Mouse (Mus musculus) embryo, embryonic 11.5 days (tissue): ENCODE results near the gene Spats2l.

ENCODE experiments used
- DNase-seq: peaks from one replicate; pipeline ENCODE4 v3.0.0-alpha.2; 2012; ENCODE audit warnings: low read depth, low spot score

Gene Spats2l

GRCm38 (mm10) chr1:57824966-57825759 is 51.2 kb downstream of the Spats2l start:
- no peak for DNase-seq

- no peak for DNase-seq
Observed at GRCm38 (mm10) chr1:57826245-57826644, 52.3 kb downstream of the Spats2l start.

DNA sequence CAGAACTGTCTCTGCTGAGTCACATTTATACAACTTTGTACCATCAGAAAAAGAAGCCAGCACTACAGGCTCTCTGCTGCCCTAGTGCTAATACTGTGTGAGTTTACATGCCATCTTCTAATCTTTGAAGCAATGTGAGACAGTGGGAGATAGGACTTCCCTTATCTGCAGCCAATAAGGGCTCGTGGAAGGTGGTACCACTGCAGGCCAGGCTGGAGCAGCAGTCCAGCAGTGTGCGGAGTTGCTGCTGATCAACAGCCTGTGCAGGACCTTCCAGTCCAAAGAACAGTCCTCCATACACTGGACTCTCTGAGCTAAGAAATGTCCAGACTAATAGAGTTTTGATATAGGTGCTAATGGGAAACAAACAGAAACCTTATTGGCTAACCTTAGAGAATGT is 59.2 kb downstream of the Spats2l start:
- DNase-seq: no peak

- no peak for DNase-seq
Observed at GRCm38 (mm10) chr1:57835128-57835527, 61.2 kb downstream of the Spats2l start.

DNA sequence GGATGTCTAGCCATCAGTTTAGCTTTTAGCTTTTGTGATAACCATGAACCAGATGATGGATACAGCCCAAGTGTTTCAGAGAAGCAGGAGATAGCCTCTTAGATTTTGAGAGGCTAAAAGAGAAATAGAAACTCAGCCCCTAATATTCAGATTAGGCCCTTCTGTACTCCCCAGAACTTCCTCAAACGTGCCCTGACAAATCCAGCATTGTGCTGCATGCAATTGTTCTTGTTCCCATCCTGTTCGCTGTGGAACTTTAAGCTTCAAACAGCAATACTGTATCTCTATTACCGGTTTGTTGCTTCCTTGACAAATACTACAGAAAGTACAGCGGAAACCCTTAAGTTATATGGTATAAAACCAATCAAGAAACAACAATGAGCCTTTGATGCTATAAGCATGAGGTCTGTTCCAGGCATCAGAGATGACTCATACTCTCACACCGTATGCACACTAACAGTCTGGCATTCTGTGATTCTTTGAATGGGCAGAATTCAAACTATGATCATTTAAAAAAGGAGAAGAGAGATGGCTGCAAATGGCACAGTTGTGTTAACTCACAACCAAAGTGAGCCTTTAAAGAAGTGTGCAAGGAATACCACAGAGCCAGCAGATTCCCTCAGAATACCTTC is 62.8 kb downstream of the Spats2l start:
- no peak for DNase-seq

- no peak for DNase-seq
Observed at GRCm38 (mm10) chr1:57839863-57840262, 65.9 kb downstream of the Spats2l start.

GRCm38 (mm10) chr1:57845054-57845722 is 71.2 kb downstream of the Spats2l start:
- DNase-seq: no peak

DNA sequence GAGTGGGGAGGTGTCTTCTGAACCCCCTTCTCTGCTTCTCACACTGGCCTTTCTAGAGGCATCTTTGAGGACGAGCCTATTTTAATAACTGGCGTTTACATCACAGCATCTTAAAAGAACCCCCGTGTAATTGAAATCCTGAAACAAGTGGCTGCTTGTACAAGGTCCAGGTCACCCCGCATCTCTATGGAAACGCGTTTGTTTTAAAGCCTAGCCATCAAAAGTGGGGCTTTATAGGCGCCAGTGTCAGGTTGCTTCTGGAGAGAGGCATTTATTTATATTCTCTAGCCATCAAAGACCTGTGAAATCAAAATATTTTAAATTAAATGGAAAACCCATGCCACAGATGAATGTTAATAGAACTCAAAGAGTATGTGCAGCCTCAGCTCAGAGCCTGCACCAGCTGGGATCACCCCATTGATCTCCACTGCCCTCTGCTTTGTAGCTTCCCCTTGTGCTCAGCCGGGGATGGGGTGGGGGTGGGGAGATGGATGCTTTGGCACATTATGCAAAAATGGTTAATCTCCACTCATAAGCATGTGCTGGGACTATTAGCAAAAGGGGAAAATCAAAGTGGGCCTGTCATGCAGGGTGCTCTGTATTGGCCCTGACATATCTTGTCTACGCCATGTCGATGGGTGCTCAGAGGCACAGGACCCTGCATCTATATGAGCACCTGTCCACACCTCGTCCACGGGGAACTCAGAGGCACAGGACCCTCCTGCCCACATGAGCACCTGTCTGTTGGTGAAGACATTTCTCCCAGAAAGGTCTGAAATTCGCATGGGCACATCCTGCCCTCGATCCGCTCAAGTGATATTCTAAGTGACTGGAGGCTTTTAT is 73.1 kb downstream of the Spats2l start:
- DNase-seq: no peak

DNA sequence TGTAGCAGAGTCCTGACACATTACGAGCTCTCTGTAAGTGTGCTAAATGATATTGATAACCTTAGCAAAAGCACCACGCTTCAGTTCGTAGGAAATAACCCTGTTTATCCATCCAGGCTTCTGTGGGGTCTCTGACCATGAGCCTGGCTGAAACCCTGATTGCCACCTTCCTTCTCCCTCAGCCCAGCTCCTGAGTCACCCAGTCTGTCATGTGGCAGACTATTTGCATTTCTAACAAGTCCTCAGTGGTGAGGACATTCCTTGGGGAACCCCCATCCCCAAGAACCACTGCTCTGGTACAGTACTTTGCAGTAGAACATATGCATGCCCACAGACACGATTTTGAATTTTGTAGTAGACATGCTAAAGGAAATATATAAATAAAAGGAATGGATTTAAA is 75.1 kb downstream of the Spats2l start:
- no peak for DNase-seq

DNA sequence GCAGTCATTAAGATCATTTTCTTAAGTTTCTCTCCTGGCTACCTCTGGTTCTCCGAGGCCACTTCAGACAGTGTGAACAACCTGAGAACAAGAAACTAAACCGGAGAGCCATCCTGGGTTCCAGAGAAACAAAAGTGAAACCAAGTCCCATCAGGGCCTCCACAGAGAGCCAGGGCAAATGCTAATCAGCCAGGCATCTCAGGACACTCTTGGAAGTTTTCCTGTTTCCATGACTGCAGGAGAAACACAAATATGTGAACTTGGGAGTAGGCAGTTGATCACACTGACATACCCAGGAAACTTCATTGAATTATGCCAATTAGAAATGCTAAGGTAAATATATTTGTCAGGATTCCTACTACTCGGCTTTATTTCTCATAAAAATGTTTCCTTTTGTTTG is 76.0 kb downstream of the Spats2l start:
- DNase-seq: no peak

DNA sequence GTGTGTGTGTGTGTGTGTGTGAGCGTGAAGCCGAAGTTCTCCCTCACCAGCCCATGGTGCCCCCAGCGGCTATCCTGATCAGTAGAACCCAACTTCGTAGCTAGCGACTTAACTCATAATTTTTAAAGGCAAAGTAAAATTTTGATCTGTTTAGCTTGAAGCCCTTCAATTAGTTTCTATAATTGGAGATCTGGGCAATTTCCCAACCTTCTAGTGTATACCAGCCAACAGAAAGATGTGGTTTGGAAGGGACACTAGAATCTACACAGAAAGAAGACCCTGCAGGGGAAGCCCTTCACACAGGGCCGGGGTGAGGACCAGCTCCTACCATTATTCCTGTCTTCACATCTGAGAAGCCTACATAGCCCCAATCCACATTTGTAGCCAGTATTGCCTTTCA is 77.9 kb downstream of the Spats2l start:
- no peak for DNase-seq

DNA sequence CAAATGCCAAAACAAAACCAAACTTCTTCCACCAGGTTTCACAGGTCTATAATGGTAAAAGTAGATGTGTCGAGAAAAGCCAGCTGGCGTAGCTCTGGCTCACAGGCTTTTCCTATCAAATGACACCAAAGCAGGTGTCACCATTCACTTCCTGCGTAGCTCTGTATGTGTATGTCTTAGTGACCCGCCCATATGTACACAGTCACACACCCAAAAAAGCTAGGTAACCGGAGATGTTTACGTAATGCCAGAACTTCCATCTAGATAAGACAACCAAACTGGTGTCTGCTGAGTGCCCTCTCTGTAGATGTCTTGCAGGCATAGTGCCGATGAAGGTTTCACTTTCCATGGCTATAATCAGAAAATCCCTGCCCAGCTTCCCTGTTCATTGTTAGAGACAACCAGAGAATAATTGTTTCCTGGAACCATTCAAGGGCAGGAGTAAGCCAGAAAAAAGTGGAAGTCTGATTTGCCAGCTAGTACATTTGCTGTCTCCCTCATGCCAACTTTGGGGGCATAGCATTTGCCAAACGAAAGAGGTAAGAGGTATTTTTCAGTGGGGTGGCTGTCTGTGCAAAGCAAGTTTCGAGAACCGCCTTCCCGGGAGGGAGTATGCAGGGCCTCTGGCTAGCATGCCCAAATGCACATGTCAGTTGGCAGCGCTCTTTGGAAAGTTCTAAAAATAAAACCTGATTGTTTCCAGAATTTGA is 78.8 kb downstream of the Spats2l start:
- no peak for DNase-seq

GRCm38 (mm10) chr1:57857799-57858198 is 83.8 kb downstream of the Spats2l start:
- DNase-seq: no peak

GRCm38 (mm10) chr1:57862024-57862423 is 88.1 kb downstream of the Spats2l start:
- no peak for DNase-seq

DNA sequence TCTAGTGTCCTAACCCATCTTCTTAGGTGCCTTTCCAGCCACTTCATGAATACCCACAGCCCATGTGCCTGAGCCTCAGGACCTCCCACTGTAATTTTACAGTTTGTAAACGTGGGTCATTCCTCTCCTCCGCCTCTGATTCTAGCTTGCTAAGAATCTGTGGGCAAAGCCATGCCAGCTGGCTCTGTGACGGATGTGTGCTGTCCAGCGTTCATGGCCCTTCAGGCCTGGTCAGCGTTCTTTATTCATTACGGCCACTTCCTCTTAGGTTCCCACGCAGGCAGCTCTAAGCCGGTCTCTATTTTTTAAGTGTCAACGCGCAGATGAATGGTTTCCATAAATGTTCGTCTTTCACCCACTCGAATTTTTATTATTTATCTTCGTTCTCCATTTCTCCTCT is 94.7 kb downstream of the Spats2l start:
- DNase-seq: no peak

- no peak for DNase-seq
Observed at GRCm38 (mm10) chr1:57872006-57872405, 98.0 kb downstream of the Spats2l start.

DNA sequence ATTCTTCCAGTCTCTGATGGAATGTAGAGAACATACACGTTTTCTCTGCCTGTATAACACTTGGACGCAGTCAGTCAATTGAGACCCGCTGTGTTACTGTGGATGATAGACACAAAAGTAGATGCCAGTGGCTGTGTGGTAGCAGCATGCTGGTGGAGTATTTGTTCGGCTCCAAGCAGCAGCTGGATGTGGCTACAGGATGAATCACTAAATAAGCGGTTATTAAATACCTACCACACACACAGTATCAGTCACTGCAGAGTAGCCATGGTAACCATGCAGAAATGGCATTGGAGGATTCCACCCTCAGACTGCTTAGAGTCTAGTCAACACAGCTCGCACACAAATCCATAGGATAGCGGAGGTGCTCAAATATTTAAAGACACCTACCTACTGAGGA is 100.0 kb downstream of the Spats2l start:
- no peak for DNase-seq

- DNase-seq: no peak
Observed at GRCm38 (mm10) chr1:57875109-57875508, 101.1 kb downstream of the Spats2l start.

- DNase-seq: no peak
Observed at GRCm38 (mm10) chr1:57875512-57875911, 101.5 kb downstream of the Spats2l start.

DNA sequence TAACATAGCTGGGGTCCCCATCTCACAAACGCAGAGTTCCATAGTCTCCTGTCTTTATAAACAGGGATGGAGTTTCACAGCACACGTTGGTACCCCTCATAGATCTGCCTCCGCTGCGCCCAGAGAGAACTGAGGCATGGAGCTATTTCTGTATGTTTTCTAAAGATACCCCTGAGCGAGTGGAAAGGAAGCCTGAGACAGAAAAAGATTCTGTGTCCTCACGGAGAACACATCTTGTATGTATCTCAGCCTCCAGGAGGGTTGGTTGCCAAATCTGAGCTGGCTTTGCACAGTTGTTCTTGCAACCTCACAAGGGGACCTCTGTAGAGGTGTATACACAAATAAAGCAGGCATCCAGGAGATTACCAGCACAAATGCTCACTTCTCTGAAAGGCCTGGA is 105.0 kb downstream of the Spats2l start:
- no peak for DNase-seq

DNA sequence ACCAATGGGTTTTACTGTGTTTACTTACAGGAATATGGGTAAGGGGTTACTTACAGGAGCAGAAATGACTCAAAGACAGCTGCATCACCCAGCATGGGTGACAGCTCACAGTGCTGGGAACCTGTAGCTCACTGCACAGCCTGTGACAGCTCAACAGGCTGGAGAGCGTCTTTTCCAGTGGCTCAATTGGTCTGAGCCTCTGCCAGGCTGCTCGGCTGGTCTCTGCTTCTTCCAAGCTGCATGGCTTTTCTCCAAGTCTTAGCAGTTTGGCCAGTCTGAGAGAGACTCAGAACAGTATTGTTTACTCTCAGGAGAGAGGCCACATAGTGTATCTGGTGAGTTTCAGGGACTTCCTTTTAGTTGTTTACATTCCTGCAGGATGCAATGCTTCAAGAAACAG is 110.9 kb downstream of the Spats2l start:
- no peak for DNase-seq
